Mouse (Mus musculus): ENCODE measurements at regions not wholly inside any gene's neighbourhood (a gene's known extent, or its start where the extent isn't known, plus 50 kb on each side); places are given as distances from the start of the nearest gene placed in this dataset.

DNA sequence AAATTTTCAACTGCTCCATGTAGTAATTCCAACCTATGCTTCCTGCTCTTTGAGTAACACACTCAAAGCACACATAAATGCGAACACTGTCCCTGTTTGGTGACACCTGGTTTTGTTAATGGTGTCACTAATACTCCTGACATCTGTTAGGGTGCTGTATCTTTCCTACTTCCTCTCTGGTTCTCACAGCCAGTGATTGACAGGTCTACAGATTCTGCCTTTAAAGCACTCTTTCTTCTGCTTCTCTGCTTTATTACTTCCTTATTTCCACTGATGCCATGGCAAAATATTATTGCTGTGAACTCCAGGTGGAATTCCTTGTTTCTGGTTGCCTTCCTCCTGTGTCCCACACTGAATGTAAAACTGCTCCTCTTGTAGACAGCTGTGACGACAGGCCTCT, 63.5 kb upstream of the Pam start:
- TF ChIP-seq CTCF (IDR thresholded peaks at IDR 0.05; ENCODE audit: borderline replicate concordance, extremely low read depth, insufficient read depth, insufficient read length) (no peak), POLR2A (IDR thresholded peaks at IDR 0.05; ENCODE audit: borderline replicate concordance, extremely low read depth, insufficient read depth, insufficient read length, poor library complexity, severe bottlenecking) (no peak)
